Mouse (Mus musculus) brain, embryonic 14.5 days (tissue): ENCODE results near the gene Car14.

ENCODE experiments used
- CTCF ChIP-seq: fragments of 200-500 bp; IDR thresholded peaks from 2 replicates; pipeline ENCODE4 v1.5.1; 2012; ENCODE audit warnings: inconsistent platforms, mild to moderate bottlenecking, moderate library complexity, borderline replicate concordance; ENCODE audit not compliant: insufficient read depth, insufficient read length; ENCODE audit errors: extremely low read depth
- POLR2A ChIP-seq: fragments of 200-500 bp; IDR thresholded peaks from 2 replicates; pipeline ENCODE4 v1.6.1; 2012; ENCODE audit warnings: mild to moderate bottlenecking, inconsistent platforms, borderline replicate concordance; ENCODE audit not compliant: poor library complexity, insufficient read depth, insufficient read length, severe bottlenecking; ENCODE audit errors: extremely low read depth

DNA sequence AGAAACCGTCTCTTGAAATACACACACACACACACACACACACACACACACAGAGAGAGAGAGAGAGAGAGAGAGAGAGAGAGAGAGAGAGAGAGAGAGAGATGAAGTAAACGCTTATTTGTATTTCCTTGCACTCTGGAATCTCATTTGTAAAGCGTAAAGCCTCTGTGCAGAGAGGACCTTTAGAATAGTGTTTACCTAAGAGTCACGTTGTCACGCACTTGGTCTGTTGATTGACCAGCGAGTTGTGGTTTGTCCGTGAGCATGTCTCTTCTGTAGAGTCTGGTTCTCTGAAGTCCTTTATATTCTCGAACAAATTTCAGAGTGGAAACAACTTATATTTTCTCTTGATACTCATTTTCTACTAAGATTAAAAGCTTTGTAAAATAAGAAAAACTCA lies 40.3 kb upstream of the Car14 start:
- TF ChIP-seq POLR2A (no peak), CTCF (no peak)
